Mouse (Mus musculus) cortical plate, adult 2 months (tissue): ENCODE data around the gene Pdcd4. TPM values are rescaled to one million over a fixed set of nuclear protein-coding genes. Genes with fewer than 3 reads are reported as not detected.

Source experiments
- H3K27ac ChIP-seq: fragments of 200-500 bp; 2 replicates; pipeline ENCODE4 v1.5.1; 2012; ENCODE audit warnings: low read length, control low read depth, inconsistent platforms; ENCODE audit not compliant: insufficient read depth
- H3K4me1 ChIP-seq: fragments of 200-500 bp; 2 replicates; pipeline ENCODE4 v1.6.1; 2011; ENCODE audit warnings: low read length; ENCODE audit not compliant: control insufficient read depth, insufficient read depth
- H3K4me3 ChIP-seq: fragments of 200-500 bp; 2 replicates; pipeline ENCODE4 v1.5.1; 2011; ENCODE audit warnings: mild to moderate bottlenecking, low read length, control low read depth; ENCODE audit not compliant: insufficient read depth
- CTCF ChIP-seq: fragments of 200-500 bp; IDR thresholded peaks from 2 replicates; pipeline ENCODE4 v1.5.1; 2011; ENCODE audit warnings: mild to moderate bottlenecking, control low read depth, low read length; ENCODE audit not compliant: insufficient read depth; ENCODE audit errors: extremely low read depth
- POLR2A ChIP-seq: fragments of 200-500 bp; IDR thresholded peaks from 2 replicates; pipeline ENCODE4 v1.6.1; 2011; ENCODE audit warnings: mild to moderate bottlenecking, low read length, control low read depth; ENCODE audit not compliant: insufficient read depth; ENCODE audit errors: extremely low read depth
- polyA plus RNA-seq: library from polyadenylated mRNA; depleted of rRNA; stranded (reverse); fragments of >200 nt; gene quantifications from 2 replicates; pipeline ENCODE4 v1.2.3, GENCODE M21; 2012; rRNA removed

The Pdcd4 gene
- polyA plus RNA-seq, 1 experiment: 54.9 TPM

GRCm38 (mm10) chr19:53973656-53974055, 81.6 kb downstream of the Pdcd4 start:
- Histone ChIP-seq H3K4me3 (no peak overlapping the region), H3K27ac (no peak overlapping the region), H3K4me1 (no peaks in the 10 kb centered on the region)
- TF ChIP-seq POLR2A (no peak), CTCF (no peak)

Other genes with a start within 250 kb of the Pdcd4 start
- gene Rbm20, start 214.9 kb upstream of the Pdcd4 start, polyA plus RNA-seq: 2.8 and 3.1 TPM in 2 replicates
- 35.0 and 35.5 TPM in 2 replicates for gene Shoc2, start 52.1 kb downstream of the Pdcd4 start, polyA plus RNA-seq
- 81.2 and 89.1 TPM in 2 replicates for gene Bbip1, start 52.4 kb downstream of the Pdcd4 start, polyA plus RNA-seq
- 10.6 and 10.7 TPM in 2 replicates for gene Adra2a, start 151.9 kb downstream of the Pdcd4 start, polyA plus RNA-seq